Mouse (Mus musculus) forebrain, embryonic 16.5 days (tissue): Measurements from ENCODE around the gene Gm4871. TPM values are rescaled to one million over a fixed set of nuclear protein-coding genes. Genes with fewer than 3 reads are reported as not detected.
"Not testable (repeated sequence)": the region's sequence is repeated elsewhere in the genome, so short reads cannot be mapped to it uniquely, and the experiment has no call there.

ENCODE experiments used
- ATAC-seq: fragments of 200-750 bp; cut with Nextera tagmentation; 2 replicates; pipeline ENCODE4 v1.8.0; 2017; ENCODE audit warnings: mild to moderate bottlenecking, moderate library complexity
- H3K27ac ChIP-seq: fragments of 300-500 bp; sonication (generic); 2 replicates; pipeline ENCODE4 v1.5.1; 2014; ENCODE audit warnings: low read length, control low read depth
- H3K27me3 ChIP-seq: fragments of 300-500 bp; sonication (generic); replicated peaks from 2 replicates; pipeline ENCODE4 v1.6.1; 2014; ENCODE audit warnings: low read length; ENCODE audit not compliant: control insufficient read depth, insufficient read depth
- H3K36me3 ChIP-seq: fragments of 300-500 bp; sonication (generic); 2 replicates; pipeline ENCODE4 v1.6.1; 2014; ENCODE audit not compliant: control insufficient read depth, insufficient read depth
- H3K4me1 ChIP-seq: fragments of 300-500 bp; sonication (generic); replicated peaks from 2 replicates; pipeline ENCODE4 v1.6.1; 2014; ENCODE audit warnings: low read length; ENCODE audit not compliant: control insufficient read depth, insufficient read depth
- H3K4me2 ChIP-seq: fragments of 300-500 bp; sonication (generic); 2 replicates; pipeline ENCODE4 v1.6.1; 2014; ENCODE audit warnings: mild to moderate bottlenecking, low read length, control low read depth
- H3K4me3 ChIP-seq: fragments of 300-500 bp; sonication (generic); replicated peaks from 2 replicates; pipeline ENCODE4 v1.5.1; 2014; ENCODE audit warnings: mild to moderate bottlenecking, low read length, control low read depth
- H3K9ac ChIP-seq: fragments of 300-500 bp; sonication (generic); replicated peaks from 2 replicates; pipeline ENCODE4 v1.6.1; 2014; ENCODE audit warnings: low read depth, low read length, control low read depth
- H3K9me3 ChIP-seq: fragments of 300-500 bp; sonication (generic); 2 replicates; pipeline ENCODE4 v1.6.1; 2016; ENCODE audit warnings: low read length; ENCODE audit not compliant: control insufficient read depth
- WGBS: fragments of 180-500 bp; shearing (Covaris S2); extraction: QIAGEN DNeasy Blood & Tissue Kit; methylation state at CpG from one replicate; pipeline ENCODE4 v1.1.7; 2014; 5-methylcytosine and 5-hydroxymethylcytosine counted together
- polyA plus RNA-seq: library from polyadenylated mRNA; unstranded; fragments of >200 nt; fragmentation: Nextera tagmentation; extraction: Ambion mirVana; gene quantifications from 2 replicates; pipeline ENCODE4 v1.2.1, GENCODE M21; 2015

Gene Gm4871
- not detected in 2 replicates for polyA plus RNA-seq

GRCm38 (mm10) chr5:145032391-145032790, at the start of gene Gm4871:
Gene Gm4871, minus strand, starts transcription at chr5:145032754.
- WGBS = 69% methylated on average over 5 of the region's 5 CpGs
- not testable (repeated sequence) for H3K27ac ChIP-seq, H3K4me3 ChIP-seq, H3K36me3 ChIP-seq, H3K4me1 ChIP-seq, H3K9ac ChIP-seq, H3K4me2 ChIP-seq, H3K9me3 ChIP-seq, H3K27me3 ChIP-seq, ATAC-seq

- Histone ChIP-seq H3K27ac (no peak overlapping the region), H3K4me3 (no peak overlapping the region), H3K36me3 (no peaks in the 10 kb centered on the region), H3K27me3 (no peaks in the 10 kb centered on the region), H3K4me1 (peaks cover 10% of the 10 kb centered on the region), H3K4me2 (no peak overlapping the region), H3K9me3 (no peaks in the 10 kb centered on the region), H3K9ac (no peak overlapping the region)
- no peak for ATAC-seq
- 94% methylated on average over 10 of the region's 10 CpGs for WGBS
These were observed 49.5 kb upstream of the Gm4871 start for GRCm38 (mm10) chr5:145081866-145082613.

GRCm38 (mm10) chr5:145075081-145075480, 42.5 kb upstream of the Gm4871 start:
- Histone ChIP-seq H3K4me1 (no peaks in the 10 kb centered on the region), H3K27ac (no peak overlapping the region), H3K4me2 (no peak overlapping the region), H3K4me3 (no peak overlapping the region), H3K36me3 (no peaks in the 10 kb centered on the region), H3K27me3 (no peaks in the 10 kb centered on the region), H3K9me3 (no peaks in the 10 kb centered on the region), H3K9ac (no peak overlapping the region)
- 70% methylated on average over 3 of the region's 3 CpGs for WGBS
- ATAC-seq = no peak

- Histone ChIP-seq H3K36me3 (no peaks in the 10 kb centered on the region), H3K9ac (no peak overlapping the region), H3K4me3 (no peak overlapping the region), H3K4me2 (no peak overlapping the region), H3K4me1 (no peaks in the 10 kb centered on the region), H3K9me3 (no peaks in the 10 kb centered on the region), H3K27ac (no peak overlapping the region), H3K27me3 (no peaks in the 10 kb centered on the region)
- no peak for ATAC-seq
- 52% methylated on average over 6 of the region's 6 CpGs for WGBS
These were observed 38.8 kb upstream of the Gm4871 start for GRCm38 (mm10) chr5:145071342-145071741.

- Histone ChIP-seq H3K9ac (no peak overlapping the region), H3K27ac (no peak overlapping the region), H3K27me3 (no peaks in the 10 kb centered on the region), H3K36me3 (no peaks in the 10 kb centered on the region), H3K9me3 (no peaks in the 10 kb centered on the region), H3K4me3 (no peak overlapping the region), H3K4me1 (no peaks in the 10 kb centered on the region), H3K4me2 (no peak overlapping the region)
- WGBS = 2% methylated on average over 5 of the region's 5 CpGs
- ATAC-seq = peak; percentile 59; the same call in 1 of the 2 replicates
These were observed 37.2 kb upstream of the Gm4871 start for GRCm38 (mm10) chr5:145069707-145070106.

GRCm38 (mm10) chr5:145068863-145069262, 36.3 kb upstream of the Gm4871 start:
- Histone ChIP-seq H3K4me2 (no peak overlapping the region), H3K4me3 (no peak overlapping the region), H3K27me3 (no peaks in the 10 kb centered on the region), H3K9ac (no peak overlapping the region), H3K4me1 (no peaks in the 10 kb centered on the region), H3K27ac (no peak overlapping the region), H3K9me3 (no peaks in the 10 kb centered on the region), H3K36me3 (no peaks in the 10 kb centered on the region)
- 61% methylated on average over 3 of the region's 3 CpGs for WGBS
- ATAC-seq = no peak

- H3K27me3 ChIP-seq = no peaks in the 10 kb centered on the region
- H3K4me3 ChIP-seq = no peak overlapping the region
- H3K27ac ChIP-seq = no peak overlapping the region
- H3K9ac ChIP-seq = no peak overlapping the region
- no peak overlapping the region for H3K4me2 ChIP-seq
- no peaks in the 10 kb centered on the region for H3K9me3 ChIP-seq
- no peaks in the 10 kb centered on the region for H3K36me3 ChIP-seq
- no peaks in the 10 kb centered on the region for H3K4me1 ChIP-seq
- 91% methylated on average over 1 of the region's 1 CpGs for WGBS
- ATAC-seq = no peak
These were observed 32.3 kb upstream of the Gm4871 start for GRCm38 (mm10) chr5:145064765-145065340.

GRCm38 (mm10) chr5:145059524-145059923, 27.0 kb upstream of the Gm4871 start:
- no peaks in the 10 kb centered on the region for H3K9me3 ChIP-seq
- no peak overlapping the region for H3K27ac ChIP-seq
- WGBS = 71% methylated on average over 2 of the region's 2 CpGs

GRCm38 (mm10) chr5:145058722-145059121, 26.2 kb upstream of the Gm4871 start:
- Histone ChIP-seq H3K4me1 (0 out of 2 replicates have a peak, but pooled peaks cover 8% of the 10 kb centered on the region), H3K9ac (no peak overlapping the region), H3K27me3 (no peaks in the 10 kb centered on the region), H3K9me3 (no peaks in the 10 kb centered on the region), H3K36me3 (no peaks in the 10 kb centered on the region), H3K4me3 (no peak overlapping the region), H3K4me2 (no peak overlapping the region), H3K27ac (no peak overlapping the region)
- no peak for ATAC-seq
- WGBS = 87% methylated on average over 7 of the region's 7 CpGs

More at GRCm38 (mm10) chr5:145059524-145059923, 27.0 kb upstream of the Gm4871 start:
- 0 out of 2 replicates have a peak, but pooled peaks cover 8% of the 10 kb centered on the region for H3K4me1 ChIP-seq
- ATAC-seq = no peak
- H3K4me3 ChIP-seq = no peak overlapping the region
- H3K4me2 ChIP-seq = no peak overlapping the region
- H3K36me3 ChIP-seq = no peaks in the 10 kb centered on the region
- H3K27me3 ChIP-seq = no peaks in the 10 kb centered on the region
- no peak overlapping the region for H3K9ac ChIP-seq
